Mouse (Mus musculus) C2C12 (cell line): ENCODE data around the gene Pdss2.

Experiments
- CTCF ChIP-seq: IDR thresholded peaks from one replicate; pipeline ENCODE4 v1.5.1; 2011; ENCODE audit not compliant: control insufficient read depth, insufficient read depth, insufficient read length
- MYOD1 ChIP-seq: IDR thresholded peaks from one replicate; pipeline ENCODE4 v1.6.1; 2011; ENCODE audit warnings: low read depth; ENCODE audit not compliant: control insufficient read depth, insufficient read length

DNA sequence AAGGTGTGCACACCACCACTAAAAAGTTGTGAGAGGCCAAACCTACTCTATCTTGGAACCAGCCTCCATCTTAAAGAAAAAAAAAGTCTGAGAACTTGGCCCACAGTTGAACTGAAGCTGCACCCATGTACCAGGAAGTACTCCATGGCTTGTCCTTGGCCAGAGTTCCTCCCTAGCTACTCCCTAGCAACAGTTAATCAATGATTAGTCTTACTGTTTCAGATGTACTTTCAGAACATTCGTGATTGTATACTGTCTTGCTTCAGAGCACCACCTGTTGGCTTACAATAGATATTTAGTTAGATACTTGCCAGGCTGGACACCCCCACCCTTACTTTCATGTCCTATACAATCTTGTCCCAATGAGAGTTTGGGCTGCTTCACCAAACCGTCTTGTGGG lies 50.0 kb downstream of the Pdss2 start:
- TF ChIP-seq CTCF (no peak), MYOD1 (no peak)
